Mouse (Mus musculus): ENCODE data around the gene Radil. TPM values are rescaled to one million over a fixed set of nuclear protein-coding genes. Genes with fewer than 3 reads are reported as not detected.

Gene Radil
- polyA plus RNA-seq, 1 experiment from 2014 or later, result 27.6 TPM

- Histone ChIP-seq H3K27ac (no peak overlapping the region), H3K36me3 (replicated peaks) (peaks cover 14% of the 10 kb centered on the region), H3K9ac (no peak overlapping the region), H3K27me3 (replicated peaks) (no peaks in the 10 kb centered on the region), H3K9me3 (no peaks in the 10 kb centered on the region), H3K4me3 (no peak overlapping the region), H3K4me2 (no peak overlapping the region), H3K4me1 (peaks cover 18% of the 10 kb centered on the region)
- 97% methylated on average over 15 of the region's 15 CpGs for WGBS
- ATAC-seq (replicated peaks), result no peak
Measured at GRCm38 (mm10) chr5:142435736-142436135, 115.2 kb downstream of the Radil start.

Other genes starting within 250 kb of the Radil start
- gene Foxk1, start 149.6 kb downstream of the Radil start, polyA plus RNA-seq (2015; fragmentation: Nextera tagmentation; extraction: Ambion mirVana), result 6.9 and 8.1 TPM in 2 replicates
- gene Ap5z1, start 87.2 kb downstream of the Radil start, polyA plus RNA-seq (2015; fragmentation: Nextera tagmentation; extraction: Ambion mirVana), result 13.7 and 14.2 TPM in 2 replicates
- 0.26 and 0.29 TPM in 2 replicates for gene Papolb, start 21.0 kb downstream of the Radil start, polyA plus RNA-seq (2015; fragmentation: Nextera tagmentation; extraction: Ambion mirVana)
- 40.9 and 47.5 TPM in 2 replicates for gene Mmd2, start 57.7 kb upstream of the Radil start, polyA plus RNA-seq (2015; fragmentation: Nextera tagmentation; extraction: Ambion mirVana)
- 46.7 and 49.7 TPM in 2 replicates for gene Wipi2, start 76.6 kb upstream of the Radil start, polyA plus RNA-seq (2015; fragmentation: Nextera tagmentation; extraction: Ambion mirVana)
- gene Slc29a4, start 141.4 kb upstream of the Radil start, polyA plus RNA-seq (2015; fragmentation: Nextera tagmentation; extraction: Ambion mirVana), result 97.2 and 100 TPM in 2 replicates